Mouse (Mus musculus) right cerebral cortex, postnatal 14 days (tissue): ENCODE results near the gene Rbfox3.

Source experiments
- DNase-seq: peaks from one replicate; pipeline ENCODE4 v3.0.0; 2022

The Rbfox3 gene

GRCm38 (mm10) chr11:118878605-118879245, 32.7 kb downstream of the Rbfox3 start:
- no peak for DNase-seq

DNA sequence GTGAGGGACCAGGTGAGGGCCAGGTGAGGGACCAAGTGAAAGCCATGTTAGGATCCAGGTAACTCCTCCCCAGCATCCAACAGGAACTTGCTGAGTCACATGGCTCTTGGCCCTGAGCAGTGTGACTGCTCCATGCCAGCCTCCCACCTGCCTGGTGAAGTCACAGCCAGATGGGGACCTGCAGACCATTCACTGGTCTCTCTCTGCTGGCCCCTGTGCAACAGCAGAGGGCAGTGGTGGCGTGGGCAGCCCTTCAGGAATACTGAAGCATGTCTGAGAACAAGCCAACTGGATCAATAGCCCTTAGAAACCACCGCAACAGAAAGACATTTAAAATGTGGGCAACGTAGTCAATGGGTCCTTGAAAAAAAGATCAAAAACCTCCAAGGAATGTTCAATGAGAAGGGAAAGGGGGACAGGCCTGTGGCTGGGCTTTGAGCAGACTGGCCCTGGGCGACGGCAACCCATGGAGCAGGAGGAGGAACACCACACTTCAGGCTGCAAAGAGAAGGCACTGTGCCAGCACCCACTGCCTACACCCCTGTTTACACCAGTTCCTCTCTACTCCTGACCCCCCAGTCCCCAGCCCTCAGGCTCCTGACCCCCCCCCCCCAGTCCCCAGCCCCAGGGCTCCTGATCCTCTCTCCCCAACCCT, 36.0 kb downstream of the Rbfox3 start:
- no peak for DNase-seq

GRCm38 (mm10) chr11:118874487-118875095, 36.8 kb downstream of the Rbfox3 start:
- no peak for DNase-seq

DNA sequence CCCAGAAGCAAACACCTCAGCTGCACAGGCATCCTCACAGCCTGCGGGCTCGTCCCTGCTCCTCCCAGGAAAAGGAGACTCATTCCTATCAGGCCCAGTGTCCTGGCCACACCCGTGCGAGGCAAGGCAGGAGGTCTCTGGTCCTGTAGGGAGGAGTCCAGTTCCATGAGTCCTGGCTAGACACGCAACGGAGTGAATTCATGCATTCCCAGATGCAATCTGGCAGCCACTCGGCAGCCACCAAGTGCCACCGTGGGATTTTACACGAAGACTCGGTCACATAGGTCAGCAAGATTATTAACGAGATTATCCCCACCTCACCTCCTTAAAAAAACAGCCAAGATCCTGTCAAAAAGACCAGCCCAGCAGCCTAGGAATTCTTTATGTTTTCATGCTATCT, 37.4 kb downstream of the Rbfox3 start:
- no peak for DNase-seq

DNA sequence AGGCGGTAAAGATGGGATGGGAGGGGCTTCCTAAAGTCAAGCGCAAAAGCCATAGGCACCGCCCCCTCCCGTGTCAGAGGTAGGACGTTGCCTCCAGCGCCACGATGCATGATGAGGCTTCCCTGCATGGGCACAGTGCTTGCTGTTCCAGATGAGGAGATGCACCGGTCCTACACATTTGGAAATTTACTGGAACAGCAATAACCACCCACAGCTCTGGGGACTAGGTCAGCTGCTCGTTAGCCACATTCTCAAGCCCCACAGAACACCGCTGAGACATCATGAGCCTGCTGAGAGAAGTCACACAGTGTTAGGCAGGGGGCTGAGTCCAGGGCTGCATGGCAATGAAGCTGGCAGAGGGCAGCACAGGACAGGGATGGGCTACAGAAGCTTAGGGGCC, 39.9 kb downstream of the Rbfox3 start:
- no peak for DNase-seq

DNA sequence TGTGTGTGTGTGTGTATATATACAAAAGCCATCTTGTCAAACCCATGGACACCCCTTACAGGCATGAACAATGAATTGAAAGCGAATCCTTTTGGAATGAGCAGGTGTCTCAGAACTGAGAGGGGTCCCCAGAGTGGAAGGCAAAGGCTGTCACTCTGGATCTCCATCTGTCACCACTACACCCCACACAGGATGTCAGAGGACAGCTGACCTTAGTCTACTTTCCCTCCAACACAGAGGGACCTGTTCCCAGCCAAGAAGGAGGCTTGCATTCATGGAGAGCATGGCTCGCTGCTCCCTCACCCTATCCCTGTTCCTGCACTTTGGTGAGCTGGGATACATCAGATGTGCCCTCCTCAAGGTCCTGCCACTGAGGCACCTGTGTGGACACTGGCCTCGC, 48.0 kb downstream of the Rbfox3 start:
- no peak for DNase-seq

GRCm38 (mm10) chr11:118861801-118862431, 49.5 kb downstream of the Rbfox3 start:
- peak; percentile 74 for DNase-seq

DNA sequence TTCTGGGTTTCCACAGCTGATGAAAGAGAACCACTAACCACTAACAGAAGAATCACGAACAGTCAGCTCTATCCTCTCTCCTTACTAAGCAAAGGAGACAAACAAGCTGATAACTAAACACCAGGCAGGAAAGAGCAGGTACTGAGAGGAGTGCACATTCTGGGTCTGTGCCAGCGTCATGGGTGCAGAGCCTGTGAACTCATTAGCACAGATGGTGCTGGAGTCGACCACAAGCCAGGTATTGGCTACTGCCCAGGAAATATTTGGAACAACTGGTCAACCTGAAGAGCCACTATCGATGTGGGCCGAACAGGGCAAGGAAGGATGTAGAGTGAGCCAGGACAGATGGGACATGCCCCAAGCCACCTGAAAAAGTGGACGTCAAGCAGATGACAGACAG, 50.2 kb downstream of the Rbfox3 start:
- DNase-seq, result no peak

DNA sequence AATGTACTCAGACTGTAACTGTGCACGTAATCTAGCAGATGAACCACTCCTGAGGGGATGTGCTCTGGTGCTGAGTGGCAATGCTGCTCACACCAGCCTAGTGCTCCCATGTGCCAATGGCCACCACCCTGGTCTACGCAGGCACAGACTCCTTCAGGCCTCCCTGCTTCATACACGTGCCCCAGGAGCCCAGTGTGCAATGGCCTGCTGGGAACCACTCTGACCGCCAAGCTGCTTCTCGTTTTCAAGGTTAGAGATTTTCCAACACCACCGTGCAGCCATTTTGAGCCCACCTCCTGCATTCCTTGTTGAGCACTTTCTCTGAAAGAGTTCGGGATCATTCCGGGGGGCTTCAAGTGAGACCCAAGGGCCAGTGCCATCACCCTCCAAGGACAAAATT, 50.6 kb downstream of the Rbfox3 start:
- DNase-seq, result no peak

DNA sequence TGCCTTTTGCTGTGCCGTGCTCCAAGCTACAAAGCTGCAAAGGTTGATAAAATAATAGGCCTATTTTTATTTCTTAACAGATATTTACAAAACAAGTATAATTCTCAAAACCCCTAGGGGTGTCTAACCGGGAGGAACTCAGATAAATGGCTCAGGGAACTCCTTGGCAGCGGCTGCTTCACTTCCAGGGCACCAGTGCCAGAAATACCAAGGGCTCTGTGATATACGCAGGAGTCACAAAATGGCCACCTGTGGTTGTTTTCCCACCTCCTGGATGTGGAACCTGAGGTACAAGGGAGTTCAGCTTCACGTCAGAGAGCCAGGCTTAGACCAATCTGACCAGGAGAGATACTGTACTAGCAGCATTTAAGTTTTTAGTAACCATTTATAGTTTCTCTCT, 51.6 kb downstream of the Rbfox3 start:
- no peak for DNase-seq

DNA sequence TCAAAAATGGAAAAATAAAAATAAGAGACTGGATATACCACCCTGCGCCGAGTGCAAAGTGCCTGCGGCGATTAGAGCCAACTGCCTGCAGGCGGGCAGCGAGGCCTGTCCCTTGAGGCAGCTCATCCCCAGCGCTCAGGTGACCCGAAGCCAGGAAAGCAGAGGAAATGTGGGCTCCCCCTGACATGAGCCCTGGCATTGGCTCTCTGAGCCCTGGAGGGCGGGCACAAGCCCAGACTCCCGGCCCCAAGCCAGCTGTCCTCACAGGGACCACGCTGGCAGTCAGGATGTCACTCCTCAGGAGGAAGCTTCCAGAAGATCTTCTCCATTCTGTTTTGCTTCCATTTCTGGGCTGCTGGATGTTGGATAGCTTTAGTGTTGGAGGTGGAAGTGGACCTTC, 53.1 kb downstream of the Rbfox3 start:
- no peak for DNase-seq

- no peak for DNase-seq
Measured at GRCm38 (mm10) chr11:118851391-118851790, 60.0 kb downstream of the Rbfox3 start.

- no peak for DNase-seq
Measured at GRCm38 (mm10) chr11:118847986-118848385, 63.4 kb downstream of the Rbfox3 start.

DNA sequence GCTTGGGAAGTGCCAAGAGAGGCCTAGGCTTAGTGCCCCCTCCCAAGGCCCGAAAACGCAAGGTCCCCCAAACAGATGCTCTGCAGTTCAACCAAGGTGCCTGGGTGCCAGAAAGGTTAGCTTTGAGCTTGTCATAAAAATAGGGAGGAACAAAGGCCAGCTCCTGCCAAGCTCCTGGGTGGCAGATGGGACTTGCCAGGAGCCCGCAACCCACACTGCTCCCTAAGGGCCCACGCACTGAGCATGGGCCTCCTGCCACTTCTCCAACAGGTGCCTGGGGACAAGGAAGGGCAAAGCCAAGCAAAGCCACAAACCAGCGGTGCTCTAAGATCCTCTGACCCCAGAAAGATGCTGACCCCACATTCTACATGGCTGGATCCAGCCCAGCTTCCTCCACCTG, 70.4 kb downstream of the Rbfox3 start:
- DNase-seq, result no peak

DNA sequence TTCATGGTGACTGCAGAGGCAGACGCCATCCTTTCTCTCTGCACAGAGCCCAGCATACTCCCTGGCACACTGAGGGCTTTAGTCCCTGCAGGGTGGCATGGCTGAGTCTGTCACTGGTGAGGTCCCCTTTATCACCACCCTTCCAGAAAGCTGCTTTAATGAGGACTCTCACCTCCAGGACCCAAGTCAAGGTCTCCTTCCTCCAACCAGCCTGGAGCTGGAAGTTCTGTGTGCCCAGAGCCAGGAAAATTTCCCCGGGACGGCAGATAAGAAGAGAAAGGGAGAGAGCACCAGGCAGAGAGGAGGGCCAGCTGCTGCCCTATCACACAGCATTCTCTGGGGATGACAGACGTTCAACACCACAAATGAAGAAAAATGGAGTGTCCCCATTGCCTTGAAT, 73.2 kb downstream of the Rbfox3 start:
- no peak for DNase-seq

- no peak for DNase-seq
Measured at GRCm38 (mm10) chr11:118836889-118837288, 74.5 kb downstream of the Rbfox3 start.

- DNase-seq, result no peak
Measured at GRCm38 (mm10) chr11:118832793-118833481, 78.5 kb downstream of the Rbfox3 start.

DNA sequence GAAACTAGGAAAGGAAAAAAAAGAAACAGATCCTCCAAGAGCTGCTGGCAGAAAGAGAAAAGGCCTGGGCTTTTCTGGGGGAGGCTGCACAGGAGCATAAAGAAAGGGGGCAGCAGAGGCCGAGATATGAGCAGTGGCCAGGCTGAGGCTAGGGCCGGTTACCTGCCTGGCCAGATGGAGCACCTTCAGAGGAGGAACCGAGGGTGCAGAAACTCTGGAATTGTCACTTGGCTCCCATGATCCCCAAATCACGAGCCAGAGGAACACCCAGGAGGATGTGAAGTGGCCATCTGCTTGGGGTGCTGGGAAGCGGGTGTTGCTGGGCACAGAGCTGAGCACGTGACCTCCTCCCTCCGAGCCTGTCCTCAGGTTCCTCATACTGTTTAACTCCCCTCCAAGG, 79.7 kb downstream of the Rbfox3 start:
- no peak for DNase-seq

DNA sequence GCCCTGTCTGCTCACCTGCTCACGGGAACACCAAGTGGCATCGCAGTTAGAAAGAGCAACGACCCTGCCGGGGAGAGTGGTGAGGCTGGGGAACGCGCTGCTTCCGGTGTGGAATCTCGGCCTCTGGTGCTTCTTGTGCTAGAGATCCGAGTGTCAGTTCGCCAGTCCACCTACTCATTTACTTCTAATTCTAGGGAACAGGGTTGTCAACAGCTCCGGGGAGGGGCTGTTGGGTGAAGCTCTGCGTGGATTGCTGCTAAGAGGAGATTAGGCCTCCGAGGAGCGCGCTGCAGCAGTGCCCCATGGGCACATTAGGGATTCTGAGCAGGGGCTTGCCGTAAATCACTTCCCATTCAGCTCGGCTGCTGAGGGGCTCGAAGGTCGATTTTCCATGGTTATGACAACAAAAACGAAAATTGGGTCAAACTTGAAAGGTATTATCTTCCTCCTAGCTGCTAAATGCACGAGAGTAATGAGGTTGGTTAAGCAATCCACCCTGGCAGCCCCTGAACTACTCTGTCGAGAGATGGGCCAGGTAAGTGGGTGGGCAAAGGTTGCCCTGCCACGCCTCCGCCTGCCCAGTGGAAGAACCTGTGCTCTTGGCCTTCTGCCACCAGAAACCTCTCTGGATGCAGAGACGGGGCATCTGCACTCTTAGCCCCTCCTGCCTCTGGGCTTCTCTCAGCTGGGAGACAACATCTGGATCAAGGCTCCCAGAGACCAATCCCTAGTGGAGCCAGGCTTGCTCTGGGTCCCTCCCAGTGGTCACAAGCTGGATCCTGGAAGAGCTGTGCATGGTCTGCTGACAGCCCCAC, 85.9 kb downstream of the Rbfox3 start:
- DNase-seq, result no peak

GRCm38 (mm10) chr11:118821353-118821752, 90.0 kb downstream of the Rbfox3 start:
- no peak for DNase-seq

- no peak for DNase-seq
Measured at GRCm38 (mm10) chr11:118818528-118818927, 92.9 kb downstream of the Rbfox3 start.

- DNase-seq, result no peak
Measured at GRCm38 (mm10) chr11:118815118-118815517, 96.3 kb downstream of the Rbfox3 start.

DNA sequence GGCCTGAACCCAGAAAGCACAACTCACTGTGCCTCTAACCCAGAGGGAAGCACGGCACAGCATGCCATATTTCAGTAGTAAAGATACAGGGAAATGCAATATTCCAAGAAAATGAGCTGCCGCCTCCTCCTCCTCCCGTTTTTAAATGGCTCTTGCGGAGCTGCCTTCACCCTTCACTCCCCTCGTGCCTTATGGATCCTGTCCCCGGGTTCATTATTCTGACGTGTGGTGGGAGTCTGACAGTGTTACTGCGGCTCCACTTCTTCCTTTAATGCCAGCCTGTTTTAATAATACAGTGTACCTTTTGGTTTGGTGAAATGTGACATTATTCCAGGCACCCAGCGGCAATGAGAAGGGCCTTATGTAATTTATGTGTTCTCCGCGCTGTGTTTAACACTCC, 97.5 kb downstream of the Rbfox3 start:
- no peak for DNase-seq
